Mouse (Mus musculus): ENCODE measurements around the gene Pde10a. TPM values are rescaled to one million over a fixed set of nuclear protein-coding genes. Genes with fewer than 3 reads are reported as not detected.
A peak's percentile ranks its signal among the peaks of the same experiment; 100 is the strongest.

Pde10a gene
- polyA plus RNA-seq, 1 experiment from 2014 or later, result 1.3 TPM

DNA sequence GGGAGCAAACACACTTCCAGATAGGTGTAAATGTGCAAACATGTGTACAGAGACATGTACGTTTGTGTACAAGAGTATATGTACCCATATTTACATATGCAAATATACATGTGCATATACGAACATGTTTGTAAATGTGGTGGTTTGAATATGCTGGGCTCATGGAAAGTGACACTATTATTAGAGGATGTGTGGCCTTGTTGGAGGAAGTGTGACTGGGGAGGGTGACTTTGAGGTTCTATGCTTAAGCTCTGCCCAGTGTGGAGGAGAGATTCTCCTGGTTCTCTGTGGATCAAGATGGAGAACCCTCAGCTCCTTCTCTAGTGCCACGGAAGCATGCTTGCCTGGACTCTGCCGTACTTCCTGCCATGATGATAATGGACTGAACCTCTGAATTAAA is 261.3 kb downstream of the Pde10a start:
- H3K4me2 ChIP-seq (ENCODE audit: low read length), result no peak overlapping the region
- no peaks in the 10 kb centered on the region for H3K4me1 ChIP-seq (replicated peaks; ENCODE audit: insufficient read depth, low read length)
- no peaks in the 10 kb centered on the region for H3K36me3 ChIP-seq (ENCODE audit: insufficient read depth, low read length)
- H3K9ac ChIP-seq (ENCODE audit: low read depth, low read length), result no peak overlapping the region
- DNase-seq (ENCODE audit: low spot score) (no peak), ATAC-seq (replicated peaks; ENCODE audit: low FRiP score, low read depth) (no peak)
- TF ChIP-seq CTCF (IDR thresholded peaks at IDR 0.05; ENCODE audit: low read depth), result no peak
- WGBS, result 87% methylated on average over 4 of the region's 4 CpGs
- H3K27ac ChIP-seq, result no peak overlapping the region
- H3K4me3 ChIP-seq (replicated peaks; ENCODE audit: low read depth, low read length), result no peak overlapping the region
- H3K9me3 ChIP-seq (replicated peaks; ENCODE audit: low read length), result no peaks in the 10 kb centered on the region
- no peaks in the 10 kb centered on the region for H3K27me3 ChIP-seq (ENCODE audit: insufficient read depth, low read length)

DNA sequence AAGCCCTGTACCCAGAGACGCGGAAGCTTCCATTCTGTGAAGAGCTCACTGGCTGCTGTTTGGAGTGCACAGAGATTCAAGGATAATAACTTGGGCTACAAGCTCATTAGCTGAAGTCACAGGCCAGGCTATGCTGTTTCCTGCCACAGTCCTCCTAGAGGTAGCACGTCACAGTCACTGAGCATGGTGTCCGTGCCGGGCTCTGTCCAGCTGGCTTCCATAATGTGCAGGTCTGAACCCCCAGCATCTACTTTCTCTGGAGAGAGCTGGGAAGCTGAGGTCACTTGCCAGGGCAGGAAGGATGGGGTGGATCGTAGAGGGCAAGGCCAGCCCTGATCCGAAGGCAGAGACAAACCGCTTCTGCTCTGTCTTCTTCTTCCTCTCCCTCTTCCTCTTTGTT is 262.6 kb downstream of the Pde10a start:
- H3K9ac ChIP-seq (ENCODE audit: low read depth, low read length), result no peak overlapping the region
- DNase-seq (ENCODE audit: low spot score) (peak; percentile 16), ATAC-seq (replicated peaks; ENCODE audit: low FRiP score, low read depth) (no peak)
- H3K4me3 ChIP-seq (replicated peaks; ENCODE audit: low read depth, low read length), result no peak overlapping the region
- H3K36me3 ChIP-seq (ENCODE audit: insufficient read depth, low read length), result no peaks in the 10 kb centered on the region
- TF ChIP-seq CTCF (IDR thresholded peaks at IDR 0.05; ENCODE audit: low read depth), result no peak
- no peak overlapping the region for H3K4me2 ChIP-seq (ENCODE audit: low read length)
- H3K27ac ChIP-seq, result no peak overlapping the region
- no peaks in the 10 kb centered on the region for H3K27me3 ChIP-seq (ENCODE audit: insufficient read depth, low read length)
- WGBS, result 31% methylated on average over 8 of the region's 8 CpGs
- no peaks in the 10 kb centered on the region for H3K9me3 ChIP-seq (replicated peaks; ENCODE audit: low read length)
- H3K4me1 ChIP-seq (replicated peaks; ENCODE audit: insufficient read depth, low read length), result no peaks in the 10 kb centered on the region

DNA sequence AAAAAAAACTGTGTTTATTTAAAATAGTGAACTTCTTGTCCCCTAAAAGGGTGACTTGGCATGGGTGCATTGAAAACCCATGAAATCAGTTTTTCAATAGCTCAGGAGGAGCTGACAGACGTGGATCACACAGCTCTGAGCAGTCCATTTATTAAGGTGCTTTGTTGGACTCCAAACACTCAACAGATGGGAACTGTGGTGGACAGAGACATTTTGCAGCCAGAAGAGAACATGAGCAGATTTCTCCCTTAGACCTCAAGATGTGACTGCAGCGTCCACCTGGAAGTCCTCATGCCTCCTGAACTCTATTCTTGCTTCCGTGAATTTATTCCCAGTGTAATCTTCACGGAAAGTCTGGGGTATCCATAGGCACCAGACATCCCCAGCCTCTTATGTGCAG is 266.4 kb downstream of the Pde10a start:
- 81% methylated on average over 4 of the region's 4 CpGs for WGBS
- H3K4me2 ChIP-seq (ENCODE audit: low read length), result no peak overlapping the region
- H3K27ac ChIP-seq, result no peak overlapping the region
- H3K36me3 ChIP-seq (ENCODE audit: insufficient read depth, low read length), result no peaks in the 10 kb centered on the region
- H3K9me3 ChIP-seq (replicated peaks; ENCODE audit: low read length), result no peaks in the 10 kb centered on the region
- H3K4me1 ChIP-seq (replicated peaks; ENCODE audit: insufficient read depth, low read length), result no peaks in the 10 kb centered on the region
- no peak for ATAC-seq (replicated peaks; ENCODE audit: low FRiP score, low read depth)
- H3K4me3 ChIP-seq (replicated peaks; ENCODE audit: low read depth, low read length), result no peak overlapping the region
- DNase-seq (ENCODE audit: low spot score), result no peak
- H3K9ac ChIP-seq (ENCODE audit: low read depth, low read length), result no peak overlapping the region
- TF ChIP-seq CTCF (IDR thresholded peaks at IDR 0.05; ENCODE audit: low read depth), result no peak
- peaks cover 6% of the 10 kb centered on the region; the same call in 1 of the 2 replicates for H3K27me3 ChIP-seq (ENCODE audit: insufficient read depth, low read length)

DNA sequence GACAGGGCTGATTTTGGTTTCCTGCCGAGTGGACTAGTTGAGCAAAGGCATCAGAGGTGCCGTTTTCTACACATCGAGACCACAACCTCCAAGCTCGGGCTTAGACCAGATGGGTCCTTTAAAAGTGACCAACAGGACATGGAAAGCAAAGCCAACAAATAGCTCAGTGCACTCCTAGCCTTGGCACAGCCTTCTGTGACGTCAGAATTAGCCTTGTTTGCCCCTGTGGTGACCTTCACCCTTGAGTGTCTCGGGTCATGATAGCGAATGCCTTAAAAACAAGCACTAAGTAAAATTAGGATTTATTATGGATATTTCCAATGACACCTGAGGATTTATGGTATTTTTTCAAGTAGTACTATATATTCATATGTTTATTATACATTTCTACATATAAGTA is 267.4 kb downstream of the Pde10a start:
- Histone ChIP-seq H3K27ac (no peak overlapping the region), H3K27me3 (ENCODE audit: insufficient read depth, low read length) (peaks cover 9% of the 10 kb centered on the region), H3K9me3 (replicated peaks; ENCODE audit: low read length) (no peaks in the 10 kb centered on the region), H3K4me1 (replicated peaks; ENCODE audit: insufficient read depth, low read length) (no peaks in the 10 kb centered on the region), H3K36me3 (ENCODE audit: insufficient read depth, low read length) (no peaks in the 10 kb centered on the region), H3K4me3 (replicated peaks; ENCODE audit: low read depth, low read length) (no peak overlapping the region), H3K9ac (ENCODE audit: low read depth, low read length) (no peak overlapping the region), H3K4me2 (ENCODE audit: low read length) (no peak overlapping the region)
- DNase-seq (ENCODE audit: low spot score) (no peak), ATAC-seq (replicated peaks; ENCODE audit: low FRiP score, low read depth) (no peak)
- 47% methylated on average over 7 of the region's 7 CpGs for WGBS
- no peak for TF ChIP-seq CTCF (IDR thresholded peaks at IDR 0.05; ENCODE audit: low read depth)

DNA sequence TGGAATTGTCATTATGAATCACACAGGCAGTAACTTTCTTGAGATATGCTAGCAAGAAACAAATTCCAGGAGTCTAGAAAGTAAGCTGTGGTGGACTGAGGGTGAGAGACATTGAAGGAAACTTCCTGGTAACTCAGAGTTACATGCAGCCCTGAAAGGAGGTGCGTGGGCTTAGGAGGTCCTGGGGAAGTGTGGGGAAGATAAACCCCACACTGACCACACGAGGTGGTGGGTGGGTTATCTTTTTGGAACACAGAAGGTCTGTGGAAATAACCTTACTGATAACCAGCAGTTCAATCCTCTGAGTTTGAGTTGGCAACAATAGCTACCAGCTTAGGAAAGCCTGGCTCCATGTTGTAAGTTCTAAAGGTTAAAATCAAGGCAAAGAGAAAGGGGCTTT is 272.5 kb downstream of the Pde10a start:
- Histone ChIP-seq H3K9ac (ENCODE audit: low read depth, low read length) (no peak overlapping the region), H3K4me1 (replicated peaks; ENCODE audit: insufficient read depth, low read length) (peaks cover 9% of the 10 kb centered on the region; the same call in 1 of the 2 replicates), H3K27me3 (ENCODE audit: insufficient read depth, low read length) (peaks cover 33% of the 10 kb centered on the region), H3K9me3 (replicated peaks; ENCODE audit: low read length) (no peaks in the 10 kb centered on the region), H3K36me3 (ENCODE audit: insufficient read depth, low read length) (no peaks in the 10 kb centered on the region), H3K4me3 (replicated peaks; ENCODE audit: low read depth, low read length) (no peak overlapping the region), H3K4me2 (ENCODE audit: low read length) (no peak overlapping the region), H3K27ac (no peak overlapping the region)
- ATAC-seq (replicated peaks; ENCODE audit: low FRiP score, low read depth), result no peak
- WGBS, result 18% methylated on average over 2 of the region's 2 CpGs
- DNase-seq (ENCODE audit: low spot score), result no peak
- TF ChIP-seq CTCF (IDR thresholded peaks at IDR 0.05; ENCODE audit: low read depth), result no peak

DNA sequence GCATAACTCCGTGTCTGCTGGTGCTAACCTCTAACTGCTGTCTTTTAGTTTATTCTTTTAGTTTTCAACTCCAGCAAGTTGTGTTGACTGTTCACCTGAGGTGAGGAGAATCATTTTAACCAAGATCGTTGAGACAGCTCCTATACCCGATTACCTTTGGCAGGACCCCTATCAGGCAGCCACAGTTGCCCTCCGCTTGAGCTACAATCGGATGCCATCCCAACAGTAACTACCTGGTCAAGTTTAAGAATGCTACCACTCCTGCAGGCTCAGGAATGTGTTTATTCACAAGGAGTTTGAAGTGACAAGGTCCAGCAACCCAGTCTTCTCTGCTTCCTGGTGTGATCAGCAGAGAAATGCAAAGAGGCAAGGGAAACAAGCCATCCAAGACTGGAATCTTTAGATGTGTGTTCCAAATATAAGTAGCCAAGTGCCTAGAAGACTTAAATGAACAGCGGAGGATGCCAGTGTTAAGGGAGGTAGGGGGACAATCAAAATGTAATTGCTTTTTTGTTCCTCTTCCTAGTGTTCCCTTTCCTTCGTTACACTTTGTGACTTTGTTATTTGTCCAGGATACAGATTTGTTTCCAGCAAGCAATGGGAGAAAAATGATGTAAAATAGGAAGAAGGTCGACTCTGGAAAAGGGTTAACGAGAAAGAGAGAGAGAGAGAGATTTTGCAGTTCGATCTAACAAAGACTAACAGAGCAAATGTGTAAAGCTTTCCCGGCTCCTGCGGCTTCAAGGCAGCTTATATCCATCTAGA is 273.5 kb downstream of the Pde10a start:
- no peak for TF ChIP-seq CTCF (IDR thresholded peaks at IDR 0.05; ENCODE audit: low read depth)
- no peak overlapping the region for H3K4me2 ChIP-seq (ENCODE audit: low read length)
- H3K9ac ChIP-seq (ENCODE audit: low read depth, low read length), result no peak overlapping the region
- H3K27ac ChIP-seq, result no peak overlapping the region
- peaks cover 42% of the 10 kb centered on the region for H3K27me3 ChIP-seq (ENCODE audit: insufficient read depth, low read length)
- no peak for ATAC-seq (replicated peaks; ENCODE audit: low FRiP score, low read depth)
- peak; percentile 47 for DNase-seq (ENCODE audit: low spot score)
- no peaks in the 10 kb centered on the region for H3K36me3 ChIP-seq (ENCODE audit: insufficient read depth, low read length)
- H3K4me3 ChIP-seq (replicated peaks; ENCODE audit: low read depth, low read length), result no peak overlapping the region
- WGBS, result 4% methylated on average over 12 of the region's 12 CpGs
- no peaks in the 10 kb centered on the region for H3K9me3 ChIP-seq (replicated peaks; ENCODE audit: low read length)
- H3K4me1 ChIP-seq (replicated peaks; ENCODE audit: insufficient read depth, low read length), result peaks cover 17% of the 10 kb centered on the region; the same call in 1 of the 2 replicates
